Mouse (Mus musculus): ENCODE measurements around the gene Iqschfp.

Iqschfp gene

DNA sequence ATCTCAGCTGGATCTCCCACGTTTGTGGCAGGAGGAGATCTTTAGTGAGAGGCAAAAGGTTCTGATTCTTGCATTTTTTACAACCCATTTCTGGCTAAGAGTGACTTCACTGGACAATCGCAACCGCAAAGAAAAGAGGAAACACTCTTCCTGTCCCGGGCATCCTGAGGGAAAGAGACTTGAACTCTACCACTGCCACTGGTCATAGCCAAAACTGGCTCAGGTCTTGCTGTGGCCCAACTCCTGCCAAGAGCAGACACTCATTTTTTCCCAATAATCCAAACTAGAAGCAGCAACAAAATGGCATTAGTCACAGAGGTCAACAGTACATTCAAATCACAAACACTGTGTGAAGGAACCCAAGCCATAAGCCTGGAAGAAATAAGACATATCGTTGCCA lies 770.4 kb downstream of the Iqschfp start:
- no peak for DNase-seq

DNA sequence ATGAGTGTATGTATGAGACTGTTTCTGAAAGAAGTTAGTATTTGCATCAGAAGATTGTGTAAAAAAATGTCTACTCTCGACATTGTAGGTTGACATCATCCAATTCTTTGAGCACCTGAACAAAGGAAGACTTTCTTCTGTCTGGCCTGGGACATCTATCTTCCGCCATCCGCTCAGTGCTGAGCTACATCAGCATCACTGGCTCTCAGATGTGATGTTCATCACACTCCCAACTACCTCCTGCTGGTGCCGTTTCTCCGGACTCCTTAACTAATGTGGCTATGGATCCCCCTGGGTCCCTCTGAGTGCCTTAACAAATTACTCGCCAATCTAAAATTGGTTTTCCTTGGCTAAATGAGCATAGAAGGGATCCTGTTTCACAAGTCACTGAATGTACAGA lies 772.3 kb downstream of the Iqschfp start:
- no peak for DNase-seq

DNA sequence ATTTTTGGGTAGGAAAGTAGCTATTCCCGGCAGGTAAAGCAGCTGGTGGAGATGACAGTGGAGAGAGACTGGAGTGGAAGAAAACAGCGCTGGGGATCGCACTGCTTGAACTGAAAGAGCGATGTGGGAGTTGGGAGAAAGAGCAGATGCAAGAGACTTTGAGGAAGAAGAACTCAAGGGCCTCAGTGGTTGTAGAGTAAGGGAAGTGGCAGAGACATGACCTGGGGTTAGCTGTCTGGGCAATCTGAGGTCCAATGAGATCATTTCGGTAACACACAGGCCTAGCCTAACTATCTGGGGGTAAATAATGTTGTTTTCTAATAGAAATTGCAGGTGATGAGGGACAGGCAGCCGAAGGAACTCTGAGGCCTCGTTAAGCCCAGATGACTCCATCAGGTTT lies 774.3 kb downstream of the Iqschfp start:
- DNase-seq, result no peak

DNA sequence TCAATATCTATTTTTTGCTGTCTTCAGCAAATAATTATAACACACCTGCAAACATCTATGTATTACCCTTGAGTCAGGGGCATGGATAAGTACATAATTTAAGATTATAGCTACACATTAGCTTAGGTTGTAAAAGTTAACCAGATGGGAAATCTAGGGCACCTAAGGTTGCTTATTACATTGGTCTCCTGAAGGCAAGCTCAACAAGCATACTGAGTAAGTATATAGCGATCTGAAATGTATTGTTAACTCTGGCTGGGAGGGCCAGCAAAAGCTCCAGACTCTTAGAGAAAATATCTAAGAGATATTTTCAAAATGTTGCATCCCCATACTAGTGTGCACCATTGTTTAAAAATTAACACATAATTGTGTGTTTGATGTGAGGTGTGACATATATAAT lies 775.8 kb downstream of the Iqschfp start:
- DNase-seq, result no peak

DNA sequence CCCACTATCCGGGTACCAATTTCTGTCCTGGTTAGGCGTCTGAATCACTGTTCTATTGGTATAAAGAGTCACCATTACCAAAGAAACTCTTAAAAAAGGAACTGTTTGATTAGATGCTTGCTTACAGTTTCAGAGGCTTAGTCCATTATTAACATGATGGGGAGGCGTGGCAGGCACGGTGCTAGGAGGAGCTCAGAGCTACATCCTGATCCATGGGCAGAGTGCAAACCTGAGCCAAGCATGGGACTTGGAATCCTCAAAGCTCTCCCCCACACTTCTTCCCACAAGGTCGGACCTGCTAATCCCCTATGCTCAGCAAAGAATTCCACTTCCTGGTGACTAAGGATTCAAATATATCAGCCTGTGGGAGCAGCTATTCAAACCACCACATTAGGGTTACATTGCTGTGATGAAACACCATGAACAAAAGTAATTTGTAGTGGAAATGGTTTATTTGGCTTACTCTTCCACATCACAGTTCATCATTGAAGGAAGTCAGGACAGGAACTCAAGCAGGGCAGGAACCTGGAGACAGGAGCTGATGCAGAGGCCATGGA lies 777.5 kb downstream of the Iqschfp start:
- DNase-seq, result no peak

DNA sequence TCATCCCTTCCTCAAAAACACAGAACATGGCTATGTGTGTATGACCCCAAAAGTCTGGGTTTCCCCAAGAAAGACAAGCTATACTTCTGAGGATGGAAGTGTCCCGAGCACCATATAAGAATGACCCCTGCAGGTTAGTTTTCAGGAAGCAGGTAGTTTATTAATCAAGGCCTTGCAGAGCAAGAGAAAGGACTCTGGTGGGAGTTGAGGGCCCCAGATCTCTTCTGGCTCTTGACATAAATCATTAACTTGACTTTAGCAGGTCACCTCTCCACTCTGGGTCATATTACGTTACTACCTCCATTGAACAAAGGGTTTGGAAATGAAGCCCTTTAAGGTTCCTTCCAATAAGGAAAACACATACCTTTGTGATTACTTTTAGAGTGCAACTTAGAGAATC lies 782.7 kb downstream of the Iqschfp start:
- DNase-seq, result no peak

DNA sequence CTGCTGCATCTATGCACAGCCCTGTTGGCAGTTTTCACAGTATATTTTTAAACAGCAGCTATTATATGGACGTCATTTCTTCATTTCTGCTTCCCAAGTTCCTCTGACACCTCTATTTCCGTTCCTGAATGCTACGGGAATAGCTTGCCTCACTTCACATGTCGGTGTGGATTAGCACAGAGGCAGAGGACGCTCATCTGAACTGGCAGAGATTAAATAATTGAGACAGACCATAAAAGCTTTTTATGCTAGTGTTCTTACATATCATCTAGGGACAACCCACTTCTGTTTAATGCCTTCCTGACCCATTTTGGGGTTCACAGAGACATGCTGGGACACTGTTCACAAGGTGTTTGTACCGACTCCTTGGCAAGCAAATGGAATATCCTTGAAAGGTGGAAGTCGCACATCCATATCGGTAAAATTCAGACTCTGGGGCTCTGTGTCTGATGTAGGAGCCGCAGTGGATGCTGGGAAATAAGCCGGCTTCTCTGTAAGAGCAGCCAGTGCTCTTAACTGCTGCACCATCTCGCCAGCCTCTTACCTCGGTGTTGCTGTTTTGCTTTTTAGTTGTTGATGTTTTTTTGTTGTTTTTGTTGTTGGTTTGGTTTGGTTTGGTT lies 783.3 kb downstream of the Iqschfp start:
- no peak for DNase-seq
